ENCODE assay signal across 14 mouse cellular contexts in genomic region chr3:152065806-152066205, GRCm38 (mm10).
"Had no signal": no experiment of that assay in that cellular context is flagged by ENCODE, and none has a peak within 500 bp of the region (broad histone marks: within the 10 kb centered on the region; RNA-seq: fewer than 3 reads in every experiment).

No protein-coding gene starts in this region.

- H3K36me3 ChIP-seq: intestine, embryonic 15.5 days; limb, embryonic 10.5 days; liver, embryonic 15.5 days; neural tube, embryonic 13.5 days had no signal

- H3K4me2 ChIP-seq: intestine, embryonic 15.5 days; liver, embryonic 11.5 days; liver, embryonic 15.5 days had no signal

- H3K27ac ChIP-seq: intestine, embryonic 15.5 days; layer of hippocampus, adult 2 months; limb, embryonic 10.5 days; liver, embryonic 15.5 days; macrophage; neural tube, embryonic 13.5 days; stomach, postnatal 0 days had no signal

- H3K9ac ChIP-seq: intestine, embryonic 15.5 days; liver, embryonic 15.5 days; neural tube, embryonic 13.5 days had no signal

- ATAC-seq: intestine, embryonic 15.5 days had no signal

- H3K9me3 ChIP-seq: intestine, embryonic 15.5 days; limb, embryonic 10.5 days; liver, embryonic 15.5 days; megakaryocyte, embryonic 14.5 days; neural tube, embryonic 13.5 days had no signal

- H3K4me1 ChIP-seq: intestine, embryonic 15.5 days; liver, embryonic 15.5 days; megakaryocyte, embryonic 14.5 days; neural tube, embryonic 13.5 days had no signal

- H3K27me3 ChIP-seq: intestine, embryonic 15.5 days; neural tube, embryonic 13.5 days had no signal

- DNase-seq: kidney, postnatal 10 days; kidney, postnatal 4 days; lung, postnatal 10 days; midbrain, embryonic 14.5 days; thymus, postnatal 4 days had no signal

- H3K4me3 ChIP-seq: intestine, embryonic 15.5 days; layer of hippocampus, adult 2 months; limb, embryonic 10.5 days; liver, embryonic 15.5 days; megakaryocyte, embryonic 14.5 days; neural tube, embryonic 13.5 days had no signal
